ENCODE assay signal across 10 mouse cellular contexts in genomic region chr9:122701817-122702216, GRCm38 (mm10). TPM values are rescaled to one million over a fixed set of nuclear protein-coding genes. Genes with fewer than 3 reads are reported as not detected.
A peak's percentile ranks its signal among the peaks of the same experiment; 100 is the strongest.
DNase-seq lines count a peak whose midpoint lies in the region; ATAC-seq and TF ChIP-seq lines count a peak whose summit lies in the region.
"Had no signal": no experiment of that assay in that cellular context is flagged by ENCODE, and none has a peak within 500 bp of the region (broad histone marks: within the 10 kb centered on the region; RNA-seq: fewer than 3 reads in every experiment).

No protein-coding gene starts in this region.

- peak; percentile 11 to 56 for DNase-seq in left cerebral cortex, postnatal 14 days (ENCODE audit: low spot score in 2 of 2)
- no peak for DNase-seq in left cerebral cortex, adult 11 months (ENCODE audit: low spot score)
- peak; percentile 4 for DNase-seq in G1E (ENCODE audit: low spot score)
- DNase-seq in brain, embryonic 14.5 days (ENCODE audit: low read depth): peak; percentile 26
- peak; percentile 51 for DNase-seq in lung, postnatal 0 days (ENCODE audit: low spot score)
- DNase-seq in spleen, adult 12 weeks (ENCODE audit: low spot score): no peak
- DNase-seq in layer of hippocampus, postnatal 10 days (ENCODE audit: low spot score in 2 of 2): no peak

- no peak overlapping the region for H3K27ac ChIP-seq in lung, postnatal 0 days (ENCODE audit: low read length)
- H3K27ac ChIP-seq: limb, embryonic 15.5 days had no signal

- intact Hi-C loops in left cerebral cortex, postnatal 14 days (cut with DNase I): no loop called here

- no peak for TF ChIP-seq POLR2A in brain, embryonic 14.5 days (IDR thresholded peaks at IDR 0.05; ENCODE audit: borderline replicate concordance, extremely low read depth, insufficient read depth, insufficient read length, poor library complexity, severe bottlenecking)

- 2% methylated on average over 3 of the region's 3 CpGs for WGBS in lung, postnatal 0 days

- H3K4me3 ChIP-seq in G1E (ENCODE audit: low read depth, low read length): no peak overlapping the region
- H3K4me3 ChIP-seq in lung, postnatal 0 days (ENCODE audit: low read depth, low read length): no peak overlapping the region
- H3K4me3 ChIP-seq: limb, embryonic 15.5 days had no signal

- H3K9me3 ChIP-seq in G1E (replicated peaks): no peaks in the 10 kb centered on the region
- H3K9me3 ChIP-seq in lung, postnatal 0 days (ENCODE audit: low read length): no peaks in the 10 kb centered on the region
- H3K9me3 ChIP-seq: limb, embryonic 15.5 days had no signal

- no peaks in the 10 kb centered on the region for H3K4me1 ChIP-seq in G1E (ENCODE audit: insufficient read depth, low read depth, low read length)
- H3K4me1 ChIP-seq in lung, postnatal 0 days (ENCODE audit: insufficient read depth, low read depth, low read length): no peaks in the 10 kb centered on the region
- H3K4me1 ChIP-seq: limb, embryonic 15.5 days had no signal

- TF ChIP-seq EP300 in lung, postnatal 0 days (IDR thresholded peaks at IDR 0.05): no peak

- no peak for TF ChIP-seq CTCF in G1E (IDR thresholded peaks at IDR 0.05; ENCODE audit: low read depth, low read length)
- no peak for TF ChIP-seq CTCF in brain, embryonic 14.5 days (IDR thresholded peaks at IDR 0.05; ENCODE audit: borderline replicate concordance, extremely low read depth, insufficient read depth, insufficient read length)
- no peak for TF ChIP-seq CTCF in lung, postnatal 0 days (IDR thresholded peaks at IDR 0.05)

- no peak overlapping the region for H3K4me2 ChIP-seq in lung, postnatal 0 days (replicated peaks; ENCODE audit: low read depth, low read length)
- H3K4me2 ChIP-seq: limb, embryonic 15.5 days had no signal

- no peak overlapping the region for H3K9ac ChIP-seq in lung, postnatal 0 days (replicated peaks; ENCODE audit: low read depth)
- H3K9ac ChIP-seq: limb, embryonic 15.5 days had no signal

- no peak for ATAC-seq in G1E (ENCODE audit: extremely low read depth, insufficient number of reproducible peaks, low FRiP score, poor library complexity, severe bottlenecking)
- no peak for ATAC-seq in lung, postnatal 0 days

- no peaks in the 10 kb centered on the region for H3K27me3 ChIP-seq in G1E (ENCODE audit: insufficient read depth, low read length)
- no peaks in the 10 kb centered on the region for H3K27me3 ChIP-seq in lung, postnatal 0 days (replicated peaks; ENCODE audit: insufficient read depth, low read length)
- H3K27me3 ChIP-seq: limb, embryonic 15.5 days had no signal

- no peaks in the 10 kb centered on the region for H3K36me3 ChIP-seq in G1E (replicated peaks)
- no peaks in the 10 kb centered on the region for H3K36me3 ChIP-seq in lung, postnatal 0 days (ENCODE audit: insufficient read depth, low read length)
- H3K36me3 ChIP-seq: limb, embryonic 15.5 days had no signal

RNA-seq across cellular contexts. Expression of gene Topaz1, which starts 45.3 kb away (rescaled TPM):
- total RNA-seq in left cerebral cortex, postnatal 14 days (2021): not detected
- total RNA-seq in G1E (2014; fragmentation: Nextera tagmentation) (not detected in 2 replicates), G1E (2017) (0.11 TPM in 1 of 2 replicates, not detected in the other)
- polyA plus RNA-seq in G1E (2012): not detected in 2 replicates
- polyA plus RNA-seq in brain, embryonic 14.5 days (2012; rRNA removed): not detected in 2 replicates
- polyA plus RNA-seq in lung, postnatal 0 days (2015; fragmentation: Nextera tagmentation; extraction: Ambion mirVana): 0.05 and 0.16 TPM in 2 replicates
- total RNA-seq in layer of hippocampus, postnatal 10 days (2021): not detected
- total RNA-seq: heart, adult 18-20 months; neutrophil, adult 5-6 weeks had no signal
- polyA plus RNA-seq: limb, embryonic 15.5 days had no signal

Comparison
In these comparisons a context has a peak if more than half of its experiments do, and no peak if none do; other contexts are left out.
1. DNase-seq: peak in left cerebral cortex, postnatal 14 days (2 of 2), G1E (single experiment), brain, embryonic 14.5 days (single experiment) and lung, postnatal 0 days (single experiment); none in left cerebral cortex, adult 11 months (single experiment), spleen, adult 12 weeks (single experiment) and layer of hippocampus, postnatal 10 days (0 of 2).